Mouse (Mus musculus): ENCODE measurements around the gene Cit. TPM values are rescaled to one million over a fixed set of nuclear protein-coding genes. Genes with fewer than 3 reads are reported as not detected.

Gene Cit
- polyA plus RNA-seq, 3 experiments from 2014 or later = 2.9 to 27.5 (median 4.1) TPM

DNA sequence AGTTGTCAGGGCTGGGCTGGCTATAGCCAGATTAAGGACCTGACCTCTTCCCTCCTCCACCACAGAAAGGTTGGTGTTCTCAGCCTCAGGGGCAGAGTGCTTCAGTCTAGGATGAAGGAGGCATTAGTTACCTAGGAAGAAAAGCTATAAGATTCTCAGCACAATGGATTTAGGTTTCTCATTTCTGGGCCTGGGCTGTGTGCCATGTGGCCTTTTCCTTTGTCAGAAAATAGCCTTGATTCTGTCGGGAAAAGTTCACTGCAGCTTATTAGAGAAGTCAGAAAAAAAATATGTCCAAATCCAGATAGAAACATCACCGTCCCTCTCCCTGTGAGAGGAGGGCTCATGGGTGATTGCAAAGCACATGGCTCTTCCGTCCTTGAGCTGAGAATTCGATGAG, 204.7 kb downstream of the Cit start:
- no peak for ATAC-seq

GRCm38 (mm10) chr5:116052171-116052570, 207.1 kb downstream of the Cit start:
- no peak for ATAC-seq

- ATAC-seq = no peak
These were observed 207.7 kb downstream of the Cit start for GRCm38 (mm10) chr5:116052826-116053225.

Other genes with a start within 250 kb of the Cit start
- gene Rab35, start 213.4 kb upstream of the Cit start, polyA plus RNA-seq (2017; shearing (Covaris generic)) = 10 to 100 TPM in 1 of 3 experiments, 1 to 10 TPM in 2; 7.3 to 10.6 (median 9.7) TPM
- 10 to 100 TPM in 2 of 3 experiments, 1 to 10 TPM in 1; 6.2 to 24.7 (median 20.6) TPM for gene Bicdl1, start 113.7 kb upstream of the Cit start, polyA plus RNA-seq (2017; shearing (Covaris generic))
- 10 to 100 TPM; 41.7 to 44.3 (median 43.6) TPM for gene Prkab1, start 179.2 kb downstream of the Cit start, polyA plus RNA-seq (2017; shearing (Covaris generic))
- not detected for gene Tmem233, start 238.0 kb downstream of the Cit start, polyA plus RNA-seq (2017; shearing (Covaris generic))